Mouse (Mus musculus) spleen, adult 18-20 months (tissue): ENCODE measurements at regions not wholly inside any gene's neighbourhood (a gene's known extent, or its start where the extent isn't known, plus 50 kb on each side); places are given as distances from the start of the nearest gene placed in this dataset.
"Not testable (repeated sequence)": the region's sequence is repeated elsewhere in the genome, so short reads cannot be mapped to it uniquely, and the experiment has no call there.

ENCODE experiments used
- DNase-seq, 2 experiments: peaks; one replicate each; pipeline ENCODE4 v3.0.0; 2022; ENCODE audit warnings: mixed read lengths in 2 of 2

GRCm38 (mm10) chr12:93142265-93142664 is 1293.3 kb upstream of the Sel1l start:
- DNase-seq, result no peak

GRCm38 (mm10) chr12:93136395-93136794 is 1287.4 kb upstream of the Sel1l start:
- no peak for DNase-seq

- no peak for DNase-seq
Measured at GRCm38 (mm10) chr12:93122216-93122615, 1273.3 kb upstream of the Sel1l start.

GRCm38 (mm10) chr12:93088031-93088790 is 1239.3 kb upstream of the Sel1l start:
- no peak for DNase-seq

GRCm38 (mm10) chr12:93063864-93064263 is 1214.9 kb upstream of the Sel1l start:
- no peak for DNase-seq

- no peak for DNase-seq
Measured at GRCm38 (mm10) chr12:93019633-93020032, 1170.7 kb upstream of the Sel1l start.

GRCm38 (mm10) chr12:93011583-93011982 is 1162.6 kb upstream of the Sel1l start:
- no peak for DNase-seq

- no peak for DNase-seq
Measured at GRCm38 (mm10) chr12:93006844-93007365, 1157.9 kb upstream of the Sel1l start.

- DNase-seq, result no peak
Measured at GRCm38 (mm10) chr12:93003125-93003524, 1154.2 kb upstream of the Sel1l start.

- DNase-seq, result no peak
Measured at GRCm38 (mm10) chr12:92975698-92976097, 1126.7 kb upstream of the Sel1l start.

GRCm38 (mm10) chr12:92944352-92944751 is 1095.4 kb upstream of the Sel1l start:
- no peak for DNase-seq

GRCm38 (mm10) chr12:92927591-92927990 is 1078.6 kb upstream of the Sel1l start:
- DNase-seq, result no peak

GRCm38 (mm10) chr12:92926942-92927341 is 1078.0 kb upstream of the Sel1l start:
- no peak for DNase-seq

GRCm38 (mm10) chr12:92919920-92920319 is 1071.0 kb upstream of the Sel1l start:
- no peak for DNase-seq

GRCm38 (mm10) chr12:92916267-92916666 is 1067.3 kb upstream of the Sel1l start:
- DNase-seq, result no peak

- DNase-seq, result no peak
Measured at GRCm38 (mm10) chr12:92915776-92916175, 1066.8 kb upstream of the Sel1l start.

GRCm38 (mm10) chr12:92915203-92915602 is 1066.2 kb upstream of the Sel1l start:
- no peak for DNase-seq

GRCm38 (mm10) chr12:92904382-92904781 is 1055.4 kb upstream of the Sel1l start:
- no peak for DNase-seq

- DNase-seq, result no peak
Measured at GRCm38 (mm10) chr12:92892315-92892714, 1043.4 kb upstream of the Sel1l start.

- DNase-seq, result not testable (repeated sequence)
Measured at GRCm38 (mm10) chr12:92891663-92892062, 1042.7 kb upstream of the Sel1l start.

GRCm38 (mm10) chr12:92891126-92891525 is 1042.2 kb upstream of the Sel1l start:
- DNase-seq, result not testable (repeated sequence)

GRCm38 (mm10) chr12:92887747-92888146 is 1038.8 kb upstream of the Sel1l start:
- DNase-seq, result no peak

- DNase-seq, result not testable (repeated sequence)
Measured at GRCm38 (mm10) chr12:92886394-92887075, 1037.6 kb upstream of the Sel1l start.

GRCm38 (mm10) chr12:92884014-92884413 is 1035.1 kb upstream of the Sel1l start:
- DNase-seq, result not testable (repeated sequence)
